Mouse (Mus musculus) gastrocnemius, postnatal 36 days (tissue): Measurements from ENCODE around the gene Gcc2. TPM values are rescaled to one million over a fixed set of nuclear protein-coding genes. Genes with fewer than 3 reads are reported as not detected.

Experiments
- total RNA-seq, 2 experiments: library from RNA; stranded (reverse); gene quantifications; 2 replicates each; pipeline ENCODE4 v1.2.3; 2021

The Gcc2 gene
- total RNA-seq, 2 experiments from 2014 or later, result 15.1 to 24.0 TPM

Other genes with a start within 250 kb of the Gcc2 start
- not detected for gene AW822073, start 30.6 kb upstream of the Gcc2 start, total RNA-seq
- not detected for gene Duxf3, start 22.8 kb upstream of the Gcc2 start, total RNA-seq
- not detected for gene Gm4981, start 18.8 kb upstream of the Gcc2 start, total RNA-seq
- 10 to 100 TPM; 34.3 to 41.9 TPM for gene Lims1, start 68.0 kb downstream of the Gcc2 start, total RNA-seq
- gene Ranbp2, start 191.4 kb downstream of the Gcc2 start, total RNA-seq, result 10 to 100 TPM; 36.3 to 41.8 TPM
- gene Ccdc138, start 242.5 kb downstream of the Gcc2 start, total RNA-seq, result under 1 TPM; 0.37 to 0.41 TPM